Mouse (Mus musculus): Measurements from ENCODE around the gene Ly6g6f. TPM values are rescaled to one million over a fixed set of nuclear protein-coding genes. Genes with fewer than 3 reads are reported as not detected.

Gene Ly6g6f
- total and polyA plus RNA-seq, 3 experiments: 0.54 to 0.67 TPM; not detected in 1

GRCm38 (mm10) chr17:35080710-35081109 is 4.7 kb downstream of the Ly6g6f start:
- Histone ChIP-seq H3K9me3 (replicated peaks; ENCODE audit: low read length) (no peaks in the 10 kb centered on the region), H3K27ac (ENCODE audit: insufficient read depth, low read depth) (no peak overlapping the region), H3K4me2 (ENCODE audit: insufficient read depth, low read depth, poor library complexity, severe bottlenecking) (no peak overlapping the region), H3K4me3 (replicated peaks in 1 of 3; ENCODE audit: low read depth in 2 of 3, low read length in 2 of 3, poor library complexity in 1 of 3) (no peak overlapping the region), H3K4me1 (ENCODE audit: control insufficient read depth in 1 of 2, insufficient read depth in 2 of 2) (peaks cover 17 to 22% of the 10 kb centered on the region in 2 experiments), H3K36me3 (replicated peaks in 1 of 2; ENCODE audit: control insufficient read depth in 1 of 2, insufficient read depth in 1 of 2, low read length in 1 of 2) (no peaks in the 10 kb centered on the region), H3K27me3 (replicated peaks) (peaks cover 3% of the 10 kb centered on the region), H3K9ac (ENCODE audit: insufficient read depth, low read depth) (no peak overlapping the region), H3K79me2 (replicated peaks; ENCODE audit: control insufficient read depth, extremely low read depth, insufficient read depth, poor library complexity, severe bottlenecking) (no peaks in the 10 kb centered on the region)
- TF ChIP-seq POLR2AphosphoS2 (IDR thresholded peaks at IDR 0.05; ENCODE audit: low read depth, low read length) (no peak), RCOR1 (conservative IDR thresholded peaks at IDR 0.05; ENCODE audit: low read depth, low read length) (no peak), TBP (conservative IDR thresholded peaks at IDR 0.05; ENCODE audit: low read depth, low read length) (no peak), BHLHE40 (IDR thresholded peaks at IDR 0.05; ENCODE audit: low read depth, low read length) (no peak), ELF1 (IDR thresholded peaks at IDR 0.05; ENCODE audit: low read depth, low read length) (no peak), GABPA (IDR thresholded peaks at IDR 0.05; ENCODE audit: insufficient replicate concordance, low read depth, low read length) (no peak), TCF12 (IDR thresholded peaks at IDR 0.05; ENCODE audit: low read depth, low read length) (no peak), RAD21 (IDR thresholded peaks at IDR 0.05; ENCODE audit: low read depth, low read length) (no peak), NRF1 (IDR thresholded peaks at IDR 0.05; ENCODE audit: low read depth, low read length) (no peak), USF1 (IDR thresholded peaks at IDR 0.05; ENCODE audit: low read depth, low read length) (no peak), POLR2A (IDR thresholded peaks at IDR 0.05; ENCODE audit: low read depth, low read length) (no peak), KAT2A (IDR thresholded peaks at IDR 0.05; ENCODE audit: insufficient replicate concordance, low read length) (no peak), MAX (IDR thresholded peaks at IDR 0.05; ENCODE audit: low read length) (no peak), MXI1 (IDR thresholded peaks at IDR 0.05; ENCODE audit: low read depth, low read length) (no peak)
- DNase-seq (ENCODE audit: extremely low read depth): peak; percentile 14
- dilution Hi-C loops (cut with MboI; ENCODE audit: extremely low pct_ligation_motif_present, extremely low pct_unique_long_range_greater_than_20kb, low sequenced_read_pairs): no loop called here
- in situ Hi-C loops (cut with MboI; ENCODE audit: low pct_ligation_motif_present, low pct_unique_long_range_greater_than_20kb, low sequenced_read_pairs): no loop called here

DNA sequence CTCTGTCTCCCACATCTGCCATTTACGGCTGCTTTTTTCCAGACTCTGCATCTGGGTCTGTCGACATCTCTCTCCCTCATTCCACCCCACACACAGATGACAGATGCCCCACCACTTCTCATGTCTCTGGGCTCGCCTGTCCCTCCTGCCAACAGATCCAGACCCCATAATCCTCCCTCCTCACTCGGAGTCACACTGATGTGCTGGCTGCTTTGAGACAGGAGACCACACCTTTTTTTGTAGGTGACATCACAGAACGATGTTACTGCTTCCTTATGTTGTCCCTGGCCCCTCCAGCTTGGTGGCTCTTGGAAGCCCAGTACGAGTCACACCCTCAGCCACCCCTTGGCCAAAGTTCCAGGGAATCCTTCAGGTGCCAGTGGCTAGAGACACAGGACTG is 5.2 kb downstream of the Ly6g6f start:
- TF ChIP-seq TBP (conservative IDR thresholded peaks at IDR 0.05; ENCODE audit: low read depth, low read length): no peak
- no peak for TF ChIP-seq JUND (conservative IDR thresholded peaks at IDR 0.05; ENCODE audit: low read depth, low read length)
- no peak for TF ChIP-seq MAFK (IDR thresholded peaks at IDR 0.05; ENCODE audit: insufficient replicate concordance, low read length)
- no peak for TF ChIP-seq ZC3H11A (IDR thresholded peaks at IDR 0.05; ENCODE audit: low read depth, low read length)
- no peak for TF ChIP-seq RAD21 (IDR thresholded peaks at IDR 0.05; ENCODE audit: low read depth, low read length)
- Histone ChIP-seq H3K36me3 (replicated peaks in 1 of 2; ENCODE audit: control insufficient read depth in 1 of 2, insufficient read depth in 1 of 2, low read length in 1 of 2) (no peaks in the 10 kb centered on the region), H3K27ac (ENCODE audit: insufficient read depth, low read depth) (no peak overlapping the region), H3K4me1 (ENCODE audit: control insufficient read depth in 1 of 2, insufficient read depth in 2 of 2) (peaks cover 17 to 22% of the 10 kb centered on the region in 2 experiments), H3K27me3 (replicated peaks) (no peaks in the 10 kb centered on the region), H3K9me3 (replicated peaks; ENCODE audit: low read length) (no peaks in the 10 kb centered on the region), H3K9ac (ENCODE audit: insufficient read depth, low read depth) (no peak overlapping the region), H3K4me3 (replicated peaks in 1 of 3; ENCODE audit: low read depth in 2 of 3, low read length in 2 of 3, poor library complexity in 1 of 3) (no peak overlapping the region), H3K4me2 (ENCODE audit: insufficient read depth, low read depth, poor library complexity, severe bottlenecking) (no peak overlapping the region), H3K79me2 (replicated peaks; ENCODE audit: control insufficient read depth, extremely low read depth, insufficient read depth, poor library complexity, severe bottlenecking) (no peaks in the 10 kb centered on the region)
- in situ Hi-C loops (cut with MboI; ENCODE audit: low pct_ligation_motif_present, low pct_unique_long_range_greater_than_20kb, low sequenced_read_pairs) (no loop called here), dilution Hi-C loops (cut with MboI; ENCODE audit: extremely low pct_ligation_motif_present, extremely low pct_unique_long_range_greater_than_20kb, low sequenced_read_pairs) (no loop called here)
- no peak for DNase-seq (ENCODE audit: extremely low read depth)
